Mouse (Mus musculus) heart, embryonic 16.5 days (tissue): ENCODE measurements at regions not wholly inside any gene's neighbourhood (a gene's known extent, or its start where the extent isn't known, plus 50 kb on each side); places are given as distances from the start of the nearest gene placed in this dataset.

Experiments used
- ATAC-seq: fragments of 200-750 bp; cut with Nextera tagmentation; replicated peaks from 2 replicates; pipeline ENCODE4 v1.8.0; 2017; ENCODE audit warnings: moderate number of reproducible peaks; ENCODE audit not compliant: insufficient read depth, low FRiP score; ENCODE audit errors: extremely low read depth
- H3K27ac ChIP-seq: fragments of 300-500 bp; sonication (generic); 2 replicates; pipeline ENCODE4 v1.5.1; 2014; ENCODE audit warnings: mild to moderate bottlenecking, low read length, control low read depth, moderate library complexity
- H3K27me3 ChIP-seq: fragments of 300-500 bp; sonication (generic); 2 replicates; pipeline ENCODE4 v1.6.1; 2014; ENCODE audit warnings: low read length, mixed read lengths; ENCODE audit not compliant: control insufficient read depth, insufficient read depth
- H3K36me3 ChIP-seq: fragments of 300-500 bp; sonication (generic); 2 replicates; pipeline ENCODE4 v1.6.1; 2014; ENCODE audit not compliant: control insufficient read depth, insufficient read depth
- H3K4me1 ChIP-seq: fragments of 300-500 bp; sonication (generic); 2 replicates; pipeline ENCODE4 v1.6.1; 2014; ENCODE audit warnings: low read length, mixed read lengths; ENCODE audit not compliant: control insufficient read depth, insufficient read depth
- H3K4me2 ChIP-seq: fragments of 300-500 bp; sonication (generic); 2 replicates; pipeline ENCODE4 v1.6.1; 2014; ENCODE audit warnings: low read depth, mild to moderate bottlenecking, control low read depth, low read length
- H3K4me3 ChIP-seq: fragments of 300-500 bp; sonication (generic); 2 replicates; pipeline ENCODE4 v1.5.1; 2014; ENCODE audit warnings: mild to moderate bottlenecking, control low read depth, low read length
- H3K9ac ChIP-seq: fragments of 300-500 bp; sonication (generic); 2 replicates; pipeline ENCODE4 v1.6.1; 2014; ENCODE audit warnings: low read length, control low read depth
- H3K9me3 ChIP-seq: fragments of 300-500 bp; sonication (generic); replicated peaks from 2 replicates; pipeline ENCODE4 v1.6.1; 2016; ENCODE audit warnings: low read length; ENCODE audit not compliant: control insufficient read depth
- WGBS: fragments of 180-500 bp; shearing (Covaris S2); extraction: QIAGEN DNeasy Blood & Tissue Kit; methylation state at CpG from one replicate; pipeline ENCODE4 v1.1.7; 2014; 5-methylcytosine and 5-hydroxymethylcytosine counted together

GRCm38 (mm10) chr11:31821479-31822411 is 50.3 kb upstream of the Cpeb4 start:
- no peak for ATAC-seq
- Histone ChIP-seq H3K9ac (no peak overlapping the region), H3K27ac (no peak overlapping the region)

More at GRCm38 (mm10) chr11:31821479-31822411, 50.3 kb upstream of the Cpeb4 start:
- H3K4me2 ChIP-seq = no peak overlapping the region
- H3K27me3 ChIP-seq = no peaks in the 10 kb centered on the region
- H3K9me3 ChIP-seq = no peaks in the 10 kb centered on the region
- H3K4me3 ChIP-seq = no peak overlapping the region
- no peaks in the 10 kb centered on the region for H3K36me3 ChIP-seq
- peaks cover 14% of the 10 kb centered on the region for H3K4me1 ChIP-seq
- 62% methylated on average over 12 of the region's 12 CpGs for WGBS
